Mouse (Mus musculus): Measurements from ENCODE around the gene Thap7. TPM values are rescaled to one million over a fixed set of nuclear protein-coding genes. Genes with fewer than 3 reads are reported as not detected.

The Thap7 gene
- polyA plus RNA-seq, 1 experiment = 87.3 TPM

DNA sequence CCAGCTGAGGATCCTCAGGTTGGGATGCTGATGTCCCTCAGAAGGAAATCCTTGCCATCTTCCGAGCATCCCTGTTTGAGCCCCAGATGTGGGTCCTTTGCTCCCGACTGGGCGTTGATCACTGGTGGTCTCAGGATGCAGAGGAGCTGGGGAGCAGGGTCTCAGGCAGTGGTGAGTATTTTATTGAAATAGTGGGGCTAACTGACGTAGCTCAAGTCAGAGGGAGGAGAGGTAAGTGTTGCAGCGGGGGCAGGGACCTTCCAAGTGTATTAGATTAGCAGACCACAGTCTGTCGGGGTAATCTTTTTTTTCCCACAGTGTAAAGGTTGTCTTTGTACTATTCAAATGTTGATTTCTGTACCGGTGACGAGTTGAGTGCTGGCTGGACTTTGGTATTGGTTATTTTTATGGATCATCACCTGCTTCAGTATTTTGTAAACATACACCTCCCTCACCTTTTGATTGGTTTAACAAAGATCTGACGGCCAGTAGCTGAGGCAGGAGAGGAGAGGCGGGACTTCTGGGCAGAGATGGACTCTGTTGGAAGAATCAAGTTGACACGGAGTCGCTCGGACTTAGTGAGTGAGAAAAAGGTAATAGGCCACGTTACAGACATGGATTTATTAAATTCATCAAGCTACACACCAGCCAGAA lies 1.9 kb upstream of the Thap7 start:
- TF ChIP-seq POLR2A (IDR thresholded peaks at IDR 0.05; ENCODE audit: borderline replicate concordance, extremely low read depth, low read depth, low read length) (no peak), CTCF (IDR thresholded peaks at IDR 0.05; ENCODE audit: insufficient read depth, low read length) (no peak)
- H3K4me1 ChIP-seq (ENCODE audit: control insufficient read depth, insufficient read depth, low read length) = peaks cover 6% of the 10 kb centered on the region
- DNase-seq = no peak
- WGBS = 69% methylated on average over 14 of the region's 14 CpGs
- H3K4me3 ChIP-seq (replicated peaks; ENCODE audit: extremely low read depth, low read depth, low read length) = no peak overlapping the region

DNA sequence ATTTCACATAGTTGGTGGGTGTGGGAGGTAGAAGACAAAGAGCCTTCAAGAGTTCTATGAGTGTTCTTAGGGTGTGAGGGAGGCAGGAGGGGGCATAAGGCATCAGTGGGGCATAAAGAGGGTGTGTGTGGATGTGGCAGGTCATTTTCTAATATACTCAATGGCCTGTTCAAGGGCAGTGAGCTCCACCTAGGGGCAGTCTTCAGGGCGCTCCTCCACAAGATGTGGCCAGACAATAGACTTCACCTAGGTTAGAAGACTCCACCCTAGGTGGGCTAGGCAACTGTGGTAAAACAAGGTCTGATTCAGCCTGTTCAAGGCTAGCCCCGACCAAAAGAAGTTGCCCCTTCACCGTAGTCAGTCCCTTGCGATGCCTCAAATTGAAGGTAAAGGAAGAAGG lies 1.3 kb upstream of the Thap7 start:
- no peak overlapping the region for H3K4me3 ChIP-seq (replicated peaks; ENCODE audit: extremely low read depth, low read depth, low read length)
- no peak for DNase-seq
- 52% methylated on average over 4 of the region's 4 CpGs for WGBS
- no peak for TF ChIP-seq POLR2A (IDR thresholded peaks at IDR 0.05; ENCODE audit: borderline replicate concordance, extremely low read depth, low read depth, low read length)
- 0 out of 2 replicates have a peak, but pooled peaks have one; percentile 12 for TF ChIP-seq CTCF (IDR thresholded peaks at IDR 0.05; ENCODE audit: insufficient read depth, low read length)
- peaks cover 6% of the 10 kb centered on the region for H3K4me1 ChIP-seq (ENCODE audit: control insufficient read depth, insufficient read depth, low read length)

- Histone ChIP-seq H3K4me1 (ENCODE audit: control insufficient read depth, insufficient read depth, low read length) (peaks cover 6% of the 10 kb centered on the region), H3K4me3 (replicated peaks; ENCODE audit: extremely low read depth, low read depth, low read length) (peak overlapping the region; percentile 88)
- TF ChIP-seq POLR2A (IDR thresholded peaks at IDR 0.05; ENCODE audit: borderline replicate concordance, extremely low read depth, low read depth, low read length) (no peak), CTCF (IDR thresholded peaks at IDR 0.05; ENCODE audit: insufficient read depth, low read length) (no peak)
- WGBS = 7% methylated on average over 17 of the region's 17 CpGs
- DNase-seq = no peak
Observed at GRCm38 (mm10) chr16:17529981-17530586, 852 bp downstream of the Thap7 start.

GRCm38 (mm10) chr16:17528276-17528675 lies 2.7 kb downstream of the Thap7 start:
- Histone ChIP-seq H3K4me1 (ENCODE audit: control insufficient read depth, insufficient read depth, low read length) (peaks cover 6% of the 10 kb centered on the region), H3K4me3 (replicated peaks; ENCODE audit: extremely low read depth, low read depth, low read length) (no peak overlapping the region)
- 89% methylated on average over 13 of the region's 13 CpGs for WGBS
- no peak for TF ChIP-seq POLR2A (IDR thresholded peaks at IDR 0.05; ENCODE audit: borderline replicate concordance, extremely low read depth, low read depth, low read length)
- DNase-seq = no peak

DNA sequence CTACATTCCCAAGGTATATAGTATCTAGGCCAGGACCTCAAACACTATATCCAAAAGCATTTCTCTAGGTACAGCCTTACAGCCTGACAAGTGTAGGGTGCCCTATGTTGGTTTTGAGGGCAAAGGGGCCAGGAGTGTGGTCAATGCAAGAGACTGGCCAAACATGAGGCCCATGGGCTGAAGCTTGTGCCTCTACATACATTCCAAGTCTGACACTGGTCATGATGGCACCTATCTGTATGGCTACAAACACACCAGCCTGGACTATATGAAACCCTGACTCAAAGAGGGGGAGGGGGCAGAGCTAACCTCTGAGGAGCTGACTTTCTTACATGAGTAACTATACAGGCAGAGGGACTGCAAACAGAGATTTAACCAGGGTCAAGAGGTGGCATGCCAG lies 3.3 kb downstream of the Thap7 start:
- no peak for DNase-seq
- Histone ChIP-seq H3K4me1 (ENCODE audit: control insufficient read depth, insufficient read depth, low read length) (peaks cover 6% of the 10 kb centered on the region), H3K4me3 (replicated peaks; ENCODE audit: extremely low read depth, low read depth, low read length) (no peak overlapping the region)
- TF ChIP-seq POLR2A (IDR thresholded peaks at IDR 0.05; ENCODE audit: borderline replicate concordance, extremely low read depth, low read depth, low read length) (no peak), CTCF (IDR thresholded peaks at IDR 0.05; ENCODE audit: insufficient read depth, low read length) (no peak)

- Histone ChIP-seq H3K4me1 (ENCODE audit: control insufficient read depth, insufficient read depth, low read length) (peaks cover 4% of the 10 kb centered on the region), H3K4me3 (replicated peaks; ENCODE audit: extremely low read depth, low read depth, low read length) (no peak overlapping the region)
- 91% methylated on average over 6 of the region's 6 CpGs for WGBS
- no peak for DNase-seq
- no peak for TF ChIP-seq CTCF (IDR thresholded peaks at IDR 0.05; ENCODE audit: insufficient read depth, low read length)
- no peak for TF ChIP-seq POLR2A (IDR thresholded peaks at IDR 0.05; ENCODE audit: borderline replicate concordance, extremely low read depth, low read depth, low read length)
Observed at GRCm38 (mm10) chr16:17526223-17526622, 4.7 kb downstream of the Thap7 start.

DNA sequence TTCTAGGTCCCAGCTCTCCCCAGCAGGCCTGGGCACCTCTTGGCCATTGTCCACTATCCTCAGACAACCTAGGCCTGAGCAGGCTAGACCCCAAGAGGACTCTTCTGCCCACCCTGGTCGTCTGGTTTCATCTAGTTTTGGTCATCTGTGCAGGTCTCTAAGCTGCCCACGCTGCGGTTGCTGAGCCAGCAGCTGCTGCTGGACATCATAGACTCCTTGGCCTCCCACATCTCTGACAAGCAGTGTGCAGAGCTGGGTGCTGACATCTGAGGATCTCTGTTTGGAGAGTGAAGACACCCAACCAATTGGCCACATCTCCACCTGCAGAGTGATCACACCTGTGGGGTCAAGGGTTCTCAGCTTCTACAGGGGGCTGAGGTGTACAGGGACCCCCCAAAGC lies 5.4 kb downstream of the Thap7 start:
- TF ChIP-seq POLR2A (IDR thresholded peaks at IDR 0.05; ENCODE audit: borderline replicate concordance, extremely low read depth, low read depth, low read length) = no peak
- no peak for DNase-seq
- Histone ChIP-seq H3K4me3 (replicated peaks; ENCODE audit: extremely low read depth, low read depth, low read length) (no peak overlapping the region), H3K4me1 (ENCODE audit: control insufficient read depth, insufficient read depth, low read length) (peaks cover 4% of the 10 kb centered on the region)
- WGBS = 84% methylated on average over 3 of the region's 3 CpGs

GRCm38 (mm10) chr16:17524156-17524555 lies 6.8 kb downstream of the Thap7 start:
- TF ChIP-seq POLR2A (IDR thresholded peaks at IDR 0.05; ENCODE audit: borderline replicate concordance, extremely low read depth, low read depth, low read length) (no peak), CTCF (IDR thresholded peaks at IDR 0.05; ENCODE audit: insufficient read depth, low read length) (no peak)
- Histone ChIP-seq H3K4me3 (replicated peaks; ENCODE audit: extremely low read depth, low read depth, low read length) (no peak overlapping the region), H3K4me1 (ENCODE audit: control insufficient read depth, insufficient read depth, low read length) (no peaks in the 10 kb centered on the region)
- DNase-seq = no peak
- WGBS = 92% methylated on average over 11 of the region's 11 CpGs

GRCm38 (mm10) chr16:17518910-17519309 lies 12.0 kb downstream of the Thap7 start:
- H3K4me1 ChIP-seq (ENCODE audit: control insufficient read depth, insufficient read depth, low read length) = no peaks in the 10 kb centered on the region
- 76% methylated on average over 2 of the region's 2 CpGs for WGBS
- H3K4me3 ChIP-seq (replicated peaks; ENCODE audit: extremely low read depth, low read depth, low read length) = no peak overlapping the region
- TF ChIP-seq CTCF (IDR thresholded peaks at IDR 0.05; ENCODE audit: insufficient read depth, low read length) (no peak), POLR2A (IDR thresholded peaks at IDR 0.05; ENCODE audit: borderline replicate concordance, extremely low read depth, low read depth, low read length) (no peak)
- DNase-seq = no peak

DNA sequence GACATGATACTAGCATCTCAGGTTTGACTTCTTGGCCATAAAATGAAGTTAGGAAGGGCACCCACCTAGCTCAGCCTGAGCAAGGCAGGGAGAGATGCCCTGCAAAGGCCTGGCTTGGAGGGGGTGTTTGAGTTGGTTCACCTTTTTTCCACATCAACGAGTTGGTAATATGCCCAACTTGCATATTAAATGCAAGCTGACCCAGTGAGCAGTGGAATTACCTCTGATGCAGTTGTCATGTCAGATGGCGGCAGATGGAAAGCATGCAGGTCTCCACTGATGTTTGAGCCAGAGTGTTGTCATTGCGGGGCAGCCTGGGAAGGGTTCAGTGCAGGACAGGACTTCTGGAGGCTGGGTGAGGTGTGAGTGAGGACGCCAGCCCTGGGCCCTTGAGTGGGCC lies 19.5 kb downstream of the Thap7 start:
- TF ChIP-seq POLR2A (IDR thresholded peaks at IDR 0.05; ENCODE audit: borderline replicate concordance, extremely low read depth, low read depth, low read length) (no peak), CTCF (IDR thresholded peaks at IDR 0.05; ENCODE audit: insufficient read depth, low read length) (no peak)
- 92% methylated on average over 4 of the region's 4 CpGs for WGBS
- DNase-seq = no peak
- H3K4me3 ChIP-seq (replicated peaks; ENCODE audit: extremely low read depth, low read depth, low read length) = no peak overlapping the region
- H3K4me1 ChIP-seq (ENCODE audit: control insufficient read depth, insufficient read depth, low read length) = peaks cover 8% of the 10 kb centered on the region; the same call in 1 of the 2 replicates
